Mouse (Mus musculus) cerebellum, adult 2 months (tissue): ENCODE data around the gene Mrps16. TPM values are rescaled to one million over a fixed set of nuclear protein-coding genes. Genes with fewer than 3 reads are reported as not detected.
A peak's percentile ranks its signal among the peaks of the same experiment; 100 is the strongest.

ENCODE experiments used
- DNase-seq, 2 experiments: peaks; one replicate each; pipeline ENCODE4 v3.0.0; 2021
- H3K27ac ChIP-seq: fragments of 200-500 bp; 2 replicates; pipeline ENCODE4 v1.5.1; 2012; ENCODE audit warnings: low read length, control low read depth, inconsistent platforms; ENCODE audit not compliant: insufficient read depth
- H3K27me3 ChIP-seq: fragments of 200-500 bp; 2 replicates; pipeline ENCODE4 v1.6.1; 2012; ENCODE audit warnings: inconsistent platforms, mild to moderate bottlenecking, low read length, moderate library complexity; ENCODE audit not compliant: control insufficient read depth, insufficient read depth
- H3K4me1 ChIP-seq: fragments of 200-500 bp; 2 replicates; pipeline ENCODE4 v1.6.1; 2011; ENCODE audit warnings: low read length; ENCODE audit not compliant: control insufficient read depth, insufficient read depth
- H3K4me3 ChIP-seq: fragments of 200-500 bp; replicated peaks from 2 replicates; pipeline ENCODE3; 2011; ENCODE audit warnings: mild to moderate bottlenecking, low read depth, low read length, control low read depth; ENCODE audit not compliant: insufficient read depth
- CTCF ChIP-seq: fragments of 200-500 bp; IDR thresholded peaks from 2 replicates; pipeline ENCODE4 v1.5.1; 2011; ENCODE audit warnings: low read depth, mild to moderate bottlenecking, control low read depth, low read length, moderate library complexity, borderline replicate concordance; ENCODE audit not compliant: insufficient read depth
- POLR2A ChIP-seq: fragments of 200-500 bp; IDR thresholded peaks from 2 replicates; pipeline ENCODE4 v1.6.1; 2011; ENCODE audit warnings: low read length, control low read depth, borderline replicate concordance; ENCODE audit not compliant: insufficient read depth
- WGBS: fragments of 180-500 bp; shearing (Covaris S2); methylation state at CpG from one replicate; pipeline ENCODE4 v1.1.7; 2018; 5-methylcytosine and 5-hydroxymethylcytosine counted together
- polyA plus RNA-seq: library from polyadenylated mRNA; depleted of rRNA; stranded (reverse); fragments of >200 nt; gene quantifications from 2 replicates; pipeline ENCODE4 v1.2.3, GENCODE M21; 2012

The Mrps16 gene
- polyA plus RNA-seq, 1 experiment = 53.5 TPM

- WGBS = 41% methylated on average over 7 of the region's 7 CpGs
- no peak overlapping the region for H3K27ac ChIP-seq
- no peak for TF ChIP-seq POLR2A
- no peak for TF ChIP-seq CTCF
- no peak overlapping the region for H3K4me3 ChIP-seq
- DNase-seq = no peak
- no peaks in the 10 kb centered on the region for H3K27me3 ChIP-seq
- no peaks in the 10 kb centered on the region for H3K4me1 ChIP-seq
Observed at GRCm38 (mm10) chr14:20422257-20422656, 28.8 kb upstream of the Mrps16 start.

GRCm38 (mm10) chr14:20400071-20400470 lies 6.6 kb upstream of the Mrps16 start:
- H3K27ac ChIP-seq = no peak overlapping the region
- 35% methylated on average over 1 of the region's 1 CpGs for WGBS

GRCm38 (mm10) chr14:20398864-20399263 lies 5.4 kb upstream of the Mrps16 start:
- TF ChIP-seq CTCF (no peak), POLR2A (no peak)
- 26% methylated on average over 4 of the region's 4 CpGs for WGBS
- H3K27me3 ChIP-seq = no peaks in the 10 kb centered on the region
- no peak overlapping the region for H3K27ac ChIP-seq
- H3K4me3 ChIP-seq = no peak overlapping the region
- DNase-seq = no peak
- H3K4me1 ChIP-seq = no peaks in the 10 kb centered on the region

More at GRCm38 (mm10) chr14:20400071-20400470, 6.6 kb upstream of the Mrps16 start:
- H3K4me3 ChIP-seq = no peak overlapping the region
- no peaks in the 10 kb centered on the region for H3K27me3 ChIP-seq
- no peak for DNase-seq
- no peaks in the 10 kb centered on the region for H3K4me1 ChIP-seq
- TF ChIP-seq CTCF (peak; percentile 45; the same call in 1 of the 2 replicates), POLR2A (no peak)

- no peaks in the 10 kb centered on the region for H3K4me1 ChIP-seq
- WGBS = 57% methylated on average over 9 of the region's 9 CpGs
- H3K27ac ChIP-seq = no peak overlapping the region
- no peak overlapping the region for H3K4me3 ChIP-seq
- DNase-seq = no peak
- no peaks in the 10 kb centered on the region for H3K27me3 ChIP-seq
- TF ChIP-seq CTCF (no peak), POLR2A (no peak)
Observed at GRCm38 (mm10) chr14:20397220-20397619, 3.8 kb upstream of the Mrps16 start.

DNA sequence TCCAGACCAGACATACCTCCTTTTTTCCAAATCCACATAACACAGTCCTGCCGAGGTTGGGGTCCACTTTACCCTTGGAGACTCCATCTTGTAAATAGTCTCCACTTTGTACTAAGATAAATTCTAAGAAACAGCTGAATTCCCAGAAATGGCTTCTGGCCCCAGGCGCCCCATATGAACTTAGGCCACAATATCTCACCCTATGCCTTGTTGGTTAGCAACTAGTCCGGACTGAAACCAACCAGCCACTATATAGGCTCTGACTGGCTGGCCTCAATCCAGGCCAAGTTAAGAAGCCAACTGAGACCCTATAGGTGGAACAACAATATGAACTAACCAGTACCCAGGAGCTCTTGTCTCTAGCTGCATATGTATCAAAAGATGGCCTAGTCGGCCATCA lies 1.1 kb downstream of the Mrps16 start:
- peaks cover 2% of the 10 kb centered on the region for H3K4me1 ChIP-seq
- DNase-seq = peak; percentile 26
- TF ChIP-seq POLR2A = no peak
- TF ChIP-seq CTCF = no peak
- H3K27me3 ChIP-seq = no peaks in the 10 kb centered on the region
- H3K27ac ChIP-seq = no peak overlapping the region
- no peak overlapping the region for H3K4me3 ChIP-seq
- 70% methylated on average over 4 of the region's 4 CpGs for WGBS

- H3K27me3 ChIP-seq = no peaks in the 10 kb centered on the region
- 90% methylated on average over 8 of the region's 8 CpGs for WGBS
- TF ChIP-seq CTCF (no peak), POLR2A (no peak)
- peaks cover 3% of the 10 kb centered on the region for H3K4me1 ChIP-seq
- no peak overlapping the region for H3K4me3 ChIP-seq
- no peak for DNase-seq
- H3K27ac ChIP-seq = no peak overlapping the region
Observed at GRCm38 (mm10) chr14:20389446-20390079, 3.9 kb downstream of the Mrps16 start.

GRCm38 (mm10) chr14:20388441-20389129 lies 4.8 kb downstream of the Mrps16 start, which contains the start of gene Dnajc9:
Gene Dnajc9, minus strand, starts transcription at chr14:20388910.
- WGBS = under 1% methylated on average over 59 of the region's 59 CpGs
- no peaks in the 10 kb centered on the region for H3K27me3 ChIP-seq
- peak within 1 kb of the TSS; percentile 98 for H3K4me3 ChIP-seq
- H3K4me1 ChIP-seq = peaks cover 3% of the 10 kb centered on the region
- TF ChIP-seq CTCF = no peak
- TF ChIP-seq POLR2A = peak; percentile 89
- H3K27ac ChIP-seq = peak within 1 kb of the TSS; percentile 52; the same call in 1 of the 2 replicates
- DNase-seq = peak; percentile 94 to 96
